Mouse (Mus musculus) retina, adult 2 months (tissue): ENCODE results near the gene Myo1e.

Experiments used
- DNase-seq: peaks from one replicate; pipeline ENCODE4 v3.0.0-alpha.2; 2012; ENCODE audit warnings: low read depth, low spot score

The Myo1e gene

DNA sequence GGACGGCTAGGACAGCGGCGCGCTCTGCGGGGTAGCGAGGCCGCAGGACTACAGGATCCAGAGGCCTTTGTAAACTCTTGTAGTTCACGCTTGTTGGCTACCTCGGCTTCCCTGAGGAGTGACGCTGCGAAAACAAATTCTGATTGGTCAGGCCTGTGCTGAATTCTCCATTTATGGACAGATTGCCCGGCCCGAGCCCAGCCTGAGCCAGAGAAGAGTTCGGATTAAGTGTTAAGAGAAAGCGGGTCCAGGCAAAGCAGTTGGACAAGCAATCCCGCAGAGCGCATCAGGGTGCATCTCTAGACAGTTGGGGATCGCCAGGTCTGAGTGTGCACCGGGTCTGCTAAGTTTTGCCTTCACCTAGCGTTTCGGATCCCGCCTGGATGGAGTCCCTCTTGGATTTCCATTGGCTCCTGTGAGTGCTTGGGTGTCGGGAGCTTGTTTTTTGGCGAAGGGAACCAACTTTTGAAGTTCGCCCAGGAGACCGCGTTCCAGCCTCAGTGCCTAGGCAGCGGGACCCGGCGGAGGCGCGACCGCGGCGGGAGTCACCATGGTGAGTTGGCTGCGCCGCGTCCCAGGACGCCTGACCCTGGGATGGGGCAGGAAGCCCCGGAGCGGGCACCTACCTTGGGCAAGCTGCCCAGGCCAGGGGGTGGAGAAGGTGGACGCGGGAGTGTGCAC, at the start of gene Myo1e:
Gene Myo1e (plus strand): TSS at position 200 of the 681 bp plus-strand sequence.
- peak; percentile 45 for DNase-seq

DNA sequence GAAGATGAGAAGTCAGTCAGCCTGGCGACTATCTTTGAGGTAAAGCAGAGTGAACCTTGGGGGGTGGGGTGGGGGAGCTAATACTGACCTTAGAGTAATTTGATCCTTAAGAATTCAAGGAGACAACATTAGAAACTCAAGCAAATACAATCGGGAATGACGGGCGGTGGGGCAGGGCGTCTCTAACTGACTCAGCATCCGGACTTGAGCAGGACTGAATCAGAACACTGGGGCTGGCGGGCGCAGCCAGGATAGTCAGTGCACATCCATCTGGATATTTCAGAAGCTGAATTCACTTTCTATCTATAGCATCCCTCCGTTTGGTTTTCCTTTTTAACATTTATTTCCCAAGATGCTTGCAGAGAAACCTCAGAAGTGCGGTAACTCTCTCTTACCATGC, 47.1 kb upstream of the Myo1e start:
- DNase-seq, result no peak

DNA sequence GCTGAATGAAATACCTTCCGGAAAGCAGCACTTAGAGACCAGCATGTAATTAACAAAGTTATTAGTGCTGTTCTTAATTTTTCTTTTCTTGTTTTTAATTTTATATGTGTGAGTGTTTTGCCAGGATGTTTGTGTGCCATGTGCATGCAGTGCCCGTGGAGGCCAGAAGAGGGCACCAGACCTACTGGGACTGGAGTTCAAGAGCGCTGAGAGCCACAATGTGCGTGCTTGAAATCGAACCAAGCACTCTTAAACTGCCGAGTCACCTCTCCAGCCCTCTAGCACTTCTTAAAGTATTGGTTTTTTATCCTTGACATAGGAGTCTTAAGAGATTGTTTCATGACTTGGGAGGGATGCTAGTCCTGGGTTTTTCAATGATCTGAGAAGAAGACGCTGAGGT, 38.2 kb upstream of the Myo1e start:
- no peak for DNase-seq

DNA sequence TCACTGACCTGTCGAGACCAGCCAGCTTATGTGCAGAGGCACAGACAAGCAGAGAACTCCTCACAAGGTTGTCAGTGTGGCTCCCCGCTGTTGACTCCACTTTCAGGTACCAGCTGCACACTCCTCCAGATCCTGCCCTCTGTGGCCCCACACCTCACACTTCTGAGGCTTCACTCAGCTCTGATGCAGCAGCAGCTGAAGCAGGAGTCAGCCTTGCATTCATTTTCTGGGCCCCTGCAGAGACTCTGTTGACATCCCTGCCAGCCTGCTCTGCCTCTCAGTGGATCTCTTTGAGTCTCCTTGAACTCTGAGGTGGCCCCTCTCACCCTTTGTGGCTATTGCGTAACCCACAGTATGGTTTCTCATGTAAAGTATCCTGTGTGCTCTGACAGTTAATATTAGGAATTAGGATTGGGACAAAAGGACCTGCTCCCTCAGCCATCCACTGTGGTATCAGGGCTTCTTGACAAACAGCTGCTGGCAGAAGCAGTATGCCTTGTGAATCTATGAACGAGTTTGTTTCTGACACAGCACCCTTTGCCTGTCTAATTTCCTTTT, 32.8 kb upstream of the Myo1e start:
- no peak for DNase-seq

DNA sequence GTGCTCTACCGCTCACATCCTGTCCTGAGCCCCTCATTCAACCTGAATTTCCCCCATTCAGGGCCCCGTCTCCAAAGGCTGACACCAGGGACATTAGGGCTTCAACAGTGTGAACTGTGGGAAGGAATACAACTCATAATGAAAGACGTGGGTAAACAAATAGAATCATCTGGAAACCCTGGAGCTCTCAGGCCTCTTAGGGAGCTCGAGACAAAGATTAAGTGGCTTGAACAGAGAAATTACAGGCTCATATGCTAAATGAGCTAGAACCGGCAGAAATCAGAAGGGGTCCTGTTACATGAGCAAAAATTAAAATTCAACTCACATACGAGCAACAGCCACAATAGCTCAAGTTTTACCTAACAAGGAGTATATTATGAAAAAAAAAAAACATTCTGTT, 32.3 kb upstream of the Myo1e start:
- no peak for DNase-seq

DNA sequence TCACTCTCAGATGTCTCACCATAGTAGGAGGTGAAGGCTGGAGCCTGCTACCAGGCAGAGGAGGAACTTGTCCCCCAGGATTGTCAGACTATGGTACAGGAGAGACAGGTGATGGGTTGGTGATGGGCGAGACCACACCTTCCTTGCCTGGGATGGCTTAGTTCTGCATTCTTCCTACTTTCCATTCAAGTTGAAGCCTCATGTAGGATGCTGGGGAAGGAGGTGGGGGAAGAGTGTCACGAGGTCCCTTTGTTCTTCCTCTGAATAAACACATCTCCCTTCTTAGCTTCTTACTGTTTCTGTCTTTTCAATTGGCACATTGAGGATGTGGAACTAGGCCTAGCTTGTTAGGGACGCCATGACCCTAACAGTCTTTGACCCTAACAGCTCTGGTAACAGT, 30.9 kb upstream of the Myo1e start:
- DNase-seq, result no peak

DNA sequence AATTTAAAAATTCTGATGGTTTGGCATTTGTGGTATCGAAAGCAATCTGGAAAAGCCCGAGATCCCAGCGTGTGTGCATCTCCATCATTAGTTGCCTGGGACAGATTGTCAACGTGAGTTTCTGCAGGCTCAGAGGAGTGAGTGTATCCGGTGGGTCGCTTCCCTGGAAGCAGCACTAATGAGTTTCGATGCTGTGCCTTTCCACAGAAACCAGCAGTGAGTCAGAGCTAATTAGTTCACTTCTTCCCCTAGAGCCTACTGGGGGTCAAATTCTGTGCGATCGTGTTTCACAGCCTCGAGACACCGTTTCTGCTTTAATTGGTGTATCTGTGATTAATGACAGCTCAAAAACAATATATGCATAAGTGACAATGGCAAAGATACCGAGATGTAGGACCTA, 25.4 kb upstream of the Myo1e start:
- no peak for DNase-seq

DNA sequence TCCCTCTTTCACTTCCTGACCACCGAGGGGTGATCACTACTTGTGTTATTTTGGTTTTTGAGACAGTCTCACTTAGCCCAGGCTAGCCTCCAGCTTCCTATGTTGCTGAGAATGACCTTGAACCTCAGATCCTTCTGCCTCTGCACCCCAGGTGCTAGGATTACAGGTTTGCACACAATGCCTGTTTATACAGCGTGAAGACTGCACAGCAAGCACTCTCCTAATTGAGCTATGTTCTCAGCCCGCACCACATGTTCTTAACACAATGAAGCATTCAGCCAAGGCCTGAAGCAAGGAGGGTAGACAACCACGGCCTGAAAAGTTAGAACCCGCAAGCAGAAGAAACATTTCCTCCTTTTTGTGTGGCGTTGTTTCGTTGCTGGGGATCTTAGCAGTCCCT, 24.5 kb upstream of the Myo1e start:
- no peak for DNase-seq

DNA sequence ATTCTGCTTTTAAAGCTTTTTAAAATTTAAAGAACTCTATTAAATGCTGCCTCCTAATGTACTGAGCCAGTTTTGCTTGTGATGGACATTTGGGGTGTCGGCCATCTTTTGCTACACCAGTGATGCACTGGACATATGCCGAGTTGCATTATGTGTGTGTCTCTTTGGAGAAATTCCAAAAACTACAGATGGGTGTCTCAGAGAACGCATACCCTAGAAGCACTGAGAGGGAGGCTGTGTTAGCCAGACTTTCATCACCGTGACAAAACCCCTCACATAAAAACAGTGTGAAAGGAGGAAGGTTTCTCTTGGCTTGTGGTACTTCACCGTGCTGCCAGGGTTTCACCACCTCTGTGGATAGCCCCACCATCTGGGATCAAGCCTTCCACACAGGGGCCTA, 14.8 kb upstream of the Myo1e start:
- no peak for DNase-seq

DNA sequence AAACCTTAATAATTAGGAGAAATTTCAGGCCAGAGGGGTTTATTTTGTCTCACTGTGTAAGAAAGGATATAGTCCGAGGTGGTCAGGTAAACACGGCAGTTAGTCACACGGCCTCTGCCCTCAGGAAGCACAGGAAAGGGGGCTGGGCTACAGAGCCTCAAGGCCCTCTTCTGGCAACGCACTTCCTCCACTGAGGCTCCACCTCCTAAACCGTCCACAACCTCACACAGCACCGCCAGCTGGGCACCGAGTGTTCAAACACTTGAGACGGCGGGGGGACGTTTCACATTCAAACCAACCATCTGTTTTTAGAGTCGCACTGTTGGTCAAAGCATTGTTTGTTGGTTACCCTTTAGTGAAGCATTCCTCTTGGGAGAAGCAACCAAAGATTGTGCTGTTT, 12.5 kb upstream of the Myo1e start:
- no peak for DNase-seq

DNA sequence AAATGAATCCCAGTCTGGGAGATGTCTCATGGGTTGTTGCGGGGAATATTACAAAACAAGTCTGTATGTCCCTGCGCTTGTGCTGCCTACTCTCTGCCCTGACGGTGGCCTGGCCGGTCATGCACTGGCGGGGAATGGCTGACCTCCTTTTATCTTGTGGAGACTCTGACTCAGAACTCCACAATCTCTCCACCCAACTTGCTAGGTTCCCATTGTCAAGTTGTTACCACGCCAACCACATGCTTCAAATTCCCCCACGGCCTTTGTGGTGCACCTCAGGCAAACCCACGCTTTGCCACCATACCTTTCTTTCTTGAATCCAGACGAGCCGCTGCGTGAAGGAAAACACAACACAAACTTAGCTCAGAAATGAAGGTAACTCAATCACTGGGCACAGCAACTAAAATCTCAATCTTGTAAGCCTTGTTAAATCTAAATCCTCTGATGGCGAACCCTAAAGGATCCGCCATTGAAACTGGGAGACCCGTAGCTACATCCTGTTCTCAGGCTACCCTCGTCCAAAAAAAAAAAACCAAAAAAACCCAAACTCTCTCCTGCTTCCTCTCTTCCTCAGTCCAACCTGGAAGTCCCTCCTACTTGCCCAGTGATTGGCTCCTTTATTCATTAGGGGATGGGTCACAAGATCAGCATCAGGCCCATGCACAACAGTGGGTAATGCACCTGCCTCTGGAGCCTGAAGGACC, 10.0 kb upstream of the Myo1e start:
- DNase-seq, result no peak

DNA sequence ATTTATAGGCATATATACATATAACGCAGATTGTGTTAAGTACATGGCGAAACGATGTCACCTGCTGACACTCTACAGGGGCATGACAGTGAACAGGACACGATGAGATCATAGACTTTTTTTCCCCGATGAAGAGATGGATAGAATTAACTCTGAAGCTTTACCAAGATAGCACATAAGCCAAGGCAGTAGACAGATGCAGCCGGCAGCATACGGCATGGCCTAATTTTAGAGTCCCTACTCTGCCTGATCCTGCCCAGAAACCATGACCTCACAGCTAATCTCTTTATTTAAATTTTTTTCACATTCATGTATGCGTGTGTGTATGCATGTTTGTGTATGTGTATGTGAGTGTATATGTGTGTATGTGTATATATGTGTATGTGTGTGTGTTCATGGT, 9.2 kb upstream of the Myo1e start:
- DNase-seq, result no peak

DNA sequence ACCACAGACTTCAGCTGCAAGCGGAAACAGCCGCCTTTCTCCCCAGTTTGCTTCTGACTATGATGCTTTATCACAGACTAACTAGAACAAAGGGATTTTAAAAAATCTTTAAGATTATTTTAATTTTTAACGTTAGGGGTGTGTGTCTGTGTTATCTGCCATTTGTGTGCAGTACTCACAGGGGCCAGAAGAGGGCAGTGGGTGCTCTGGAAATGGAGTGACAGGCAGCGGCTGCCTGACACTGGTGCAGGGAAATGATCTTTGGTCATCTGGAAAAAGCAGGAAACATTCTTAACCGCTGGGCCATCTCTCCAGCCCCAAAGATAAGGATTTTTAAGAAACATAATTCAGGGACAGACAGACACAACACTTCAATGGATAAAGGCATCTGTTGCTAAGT, 4.4 kb upstream of the Myo1e start:
- no peak for DNase-seq

DNA sequence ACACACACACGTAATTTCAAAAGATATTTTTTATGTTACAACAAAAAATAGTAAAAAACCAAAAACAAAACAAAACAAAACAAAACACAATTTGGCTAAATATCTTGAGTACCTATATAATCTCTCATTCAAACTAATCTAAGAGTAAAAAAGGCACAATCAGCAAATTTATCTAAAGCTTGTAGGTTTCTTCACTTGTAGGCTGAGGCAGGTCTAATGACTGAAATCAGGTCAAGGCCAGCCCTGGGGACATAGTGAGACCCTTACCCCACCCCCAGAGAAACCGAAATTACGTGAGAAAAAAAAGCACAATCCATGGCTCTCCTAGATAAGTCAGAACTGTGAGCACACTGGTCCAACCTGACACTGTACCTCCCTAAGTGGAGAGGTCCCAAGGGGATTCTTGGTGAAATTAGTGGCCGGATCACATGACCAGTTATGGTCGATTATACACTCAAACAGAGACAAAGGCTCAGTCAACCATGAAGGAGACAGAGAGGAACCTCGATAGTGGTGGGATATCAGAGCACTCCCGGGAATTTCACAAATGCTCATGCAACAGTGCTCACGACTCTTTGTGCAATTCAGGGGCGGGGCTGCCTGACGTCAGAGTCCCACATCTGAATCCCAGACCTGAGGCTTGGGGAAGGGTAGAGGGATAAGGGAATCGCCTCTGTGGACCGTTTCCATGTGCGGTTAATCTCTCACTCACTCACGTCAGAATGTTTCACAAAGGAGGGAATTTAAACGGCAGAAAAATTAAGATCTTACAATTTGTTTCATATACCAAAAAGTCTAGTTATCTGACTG, 3.7 kb upstream of the Myo1e start:
- no peak for DNase-seq

DNA sequence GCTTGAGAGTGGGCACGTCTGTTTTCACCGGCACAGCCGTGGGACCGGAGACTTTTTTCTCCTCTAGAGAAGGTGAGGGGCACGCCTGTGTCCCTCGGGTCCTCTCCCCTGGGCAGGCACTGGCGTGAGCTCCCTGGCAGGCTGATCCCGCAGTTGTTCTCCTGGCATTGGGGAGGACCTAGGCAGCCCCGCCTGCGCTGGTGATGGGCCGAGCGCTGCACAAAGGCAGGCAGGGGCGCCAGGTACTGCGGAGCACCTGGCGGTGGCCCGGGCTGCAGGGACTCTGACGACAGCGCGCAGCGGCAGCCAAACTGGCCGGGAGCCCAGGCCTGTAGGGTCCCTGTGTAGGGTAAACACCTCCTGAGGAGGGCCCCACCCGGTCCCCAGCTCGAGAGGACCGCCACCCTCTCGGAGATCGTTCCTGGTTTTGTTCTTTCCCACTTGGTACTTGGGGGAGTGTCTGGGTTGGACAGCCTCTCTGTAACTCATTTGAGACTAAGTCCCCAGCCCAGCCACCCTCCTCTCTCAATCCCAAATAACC, 901 bp downstream of the Myo1e start:
- DNase-seq, result no peak

DNA sequence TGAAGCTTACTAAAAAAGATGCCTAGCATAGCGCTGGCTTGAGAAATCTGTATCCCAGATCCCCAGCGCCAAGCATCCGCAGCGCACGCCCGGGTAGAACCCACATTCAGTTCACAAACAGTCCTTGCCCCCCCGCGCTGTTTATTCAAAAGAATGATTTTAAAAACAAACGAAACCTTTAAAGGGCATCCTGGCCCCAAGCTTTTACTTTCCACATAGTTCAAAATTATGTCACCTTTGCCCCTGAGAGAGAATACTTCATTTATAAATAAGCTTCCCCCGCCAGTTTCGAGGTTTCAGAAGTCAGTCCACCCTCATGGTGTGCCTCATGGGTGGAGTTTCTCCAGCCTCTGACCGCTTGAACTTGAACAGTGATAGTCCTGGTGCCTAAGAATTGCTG, 1.6 kb downstream of the Myo1e start:
- no peak for DNase-seq

DNA sequence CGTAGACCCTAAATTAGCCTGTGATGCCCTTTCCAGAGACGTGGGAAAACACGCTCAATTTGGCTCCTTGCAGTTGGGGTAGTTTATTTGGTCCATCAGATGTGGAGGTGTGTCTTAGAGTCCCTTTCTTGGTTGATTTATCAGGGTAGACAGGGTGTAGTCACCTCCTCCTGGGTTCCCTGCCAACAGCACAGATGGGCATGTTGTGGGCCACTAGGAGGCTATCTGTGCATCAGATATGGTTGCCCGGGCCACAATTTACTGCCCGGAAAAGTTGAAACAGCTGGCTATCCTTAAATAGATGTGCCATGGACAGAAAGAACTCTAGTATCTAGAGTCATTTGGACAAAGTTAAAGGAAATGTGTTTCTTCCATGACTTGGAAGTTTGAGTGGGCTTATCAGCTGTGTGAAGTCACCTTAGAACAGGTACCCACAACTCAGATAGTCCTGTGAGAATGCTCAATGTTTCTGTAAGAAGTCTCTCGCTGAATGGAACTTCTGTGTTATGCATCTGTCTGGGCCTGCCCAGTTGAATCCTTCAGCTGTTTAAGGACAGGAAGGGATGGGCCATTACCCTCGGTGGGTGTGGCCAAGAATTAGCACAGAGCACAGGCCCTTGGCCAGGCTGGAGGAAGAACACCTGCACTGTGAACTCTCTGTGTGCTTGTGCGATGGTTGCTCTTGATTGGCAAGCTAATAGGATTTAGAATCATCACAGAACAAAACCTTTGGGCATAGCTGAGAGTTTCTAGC, 2.3 kb downstream of the Myo1e start:
- DNase-seq, result no peak

DNA sequence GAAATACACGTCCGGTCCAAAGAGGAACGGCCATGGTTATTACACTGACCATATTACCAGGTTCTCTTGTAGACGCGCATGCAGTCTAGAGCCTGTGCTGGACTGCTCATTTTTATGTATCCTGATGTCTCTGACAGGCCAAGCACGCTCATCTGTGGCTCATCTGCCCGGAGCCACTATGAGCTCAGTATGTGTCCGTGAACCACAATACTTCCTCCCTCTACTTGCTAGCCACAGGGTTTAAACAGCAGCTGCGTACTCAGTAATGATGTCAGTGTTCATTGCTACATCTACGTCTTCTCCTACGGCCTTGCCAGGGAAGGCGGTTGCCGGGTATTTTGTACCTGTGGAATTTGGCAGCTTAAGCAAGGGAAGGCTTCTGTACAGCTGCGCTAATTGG, 4.5 kb downstream of the Myo1e start:
- no peak for DNase-seq

DNA sequence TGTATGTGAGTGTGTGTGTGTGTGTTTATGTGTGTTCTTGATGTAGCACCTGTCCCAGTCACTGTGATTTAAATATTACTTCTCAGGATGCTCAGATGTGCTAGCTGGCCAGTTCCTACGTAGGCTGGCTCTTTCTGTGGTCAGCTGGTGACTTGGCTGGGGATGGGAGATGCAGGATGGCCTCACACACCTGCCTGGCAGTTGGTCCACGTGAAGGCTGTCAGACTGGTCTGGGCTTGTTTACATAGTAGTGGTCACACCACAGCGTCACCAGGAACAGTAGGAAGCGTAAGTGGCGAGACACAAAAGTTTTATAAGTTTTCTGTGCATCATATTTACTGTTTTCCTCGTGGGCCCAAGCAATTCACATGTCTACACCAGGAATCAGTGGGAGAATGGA, 9.4 kb downstream of the Myo1e start:
- no peak for DNase-seq

DNA sequence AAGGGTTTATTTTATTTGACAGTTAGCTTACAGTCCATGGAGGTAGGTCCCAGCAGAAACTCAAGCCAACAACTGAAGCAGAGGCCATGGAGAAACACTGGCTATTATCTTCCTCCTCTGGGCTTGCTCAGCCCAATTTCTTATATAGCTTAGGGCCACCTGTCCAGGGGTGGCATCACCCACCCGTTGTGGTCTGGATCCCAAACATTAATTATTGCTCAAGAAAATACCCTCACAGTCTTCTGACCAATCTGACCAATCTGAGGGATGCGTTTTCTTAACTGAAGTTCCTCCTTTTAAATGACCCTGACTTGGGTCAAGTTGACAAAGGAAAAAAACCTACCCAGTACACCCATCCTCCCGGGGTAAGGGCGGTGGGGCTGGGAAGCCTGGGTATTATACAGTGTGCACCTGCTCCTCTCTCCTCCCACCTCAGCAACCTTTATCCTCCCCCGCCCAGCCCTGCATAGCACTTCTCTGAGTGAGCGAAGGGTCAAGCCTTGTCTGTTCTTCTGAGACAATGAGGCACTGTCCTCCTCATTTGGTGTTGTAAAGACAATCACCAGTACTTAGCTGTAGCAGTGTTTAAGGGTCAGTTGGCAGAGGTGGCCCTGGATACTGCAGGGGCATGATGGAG, 12.3 kb downstream of the Myo1e start:
- no peak for DNase-seq
